Mouse (Mus musculus): ENCODE results near the gene Rnf114. TPM values are rescaled to one million over a fixed set of nuclear protein-coding genes. Genes with fewer than 3 reads are reported as not detected.

The Rnf114 gene
- polyA plus RNA-seq, 1 experiment from 2014 or later: 58.9 TPM

GRCm38 (mm10) chr2:167551342-167551920 lies 59.0 kb downstream of the Rnf114 start:
- Histone ChIP-seq H3K4me2 (no peak overlapping the region), H3K9me3 (replicated peaks; ENCODE audit: control insufficient read depth, low read length) (no peaks in the 10 kb centered on the region), H3K9ac (ENCODE audit: low read depth, low read length) (no peak overlapping the region), H3K4me1 (ENCODE audit: control insufficient read depth, insufficient read depth, low read length) (peaks cover 15% of the 10 kb centered on the region), H3K4me3 (ENCODE audit: low read depth, low read length) (no peak overlapping the region), H3K27me3 (ENCODE audit: control insufficient read depth, insufficient read depth, low read length) (no peaks in the 10 kb centered on the region), H3K27ac (ENCODE audit: low read depth, low read length) (no peak overlapping the region), H3K36me3 (ENCODE audit: control insufficient read depth, insufficient read depth, low read length) (no peaks in the 10 kb centered on the region)
- ATAC-seq (replicated peaks; ENCODE audit: insufficient number of reproducible peaks, low FRiP score, low TSS enrichment): no peak
- WGBS (ENCODE audit: insufficient replicate concordance): 75% methylated on average over 8 of the region's 8 CpGs

GRCm38 (mm10) chr2:167552292-167552691 lies 59.8 kb downstream of the Rnf114 start:
- Histone ChIP-seq H3K36me3 (ENCODE audit: control insufficient read depth, insufficient read depth, low read length) (no peaks in the 10 kb centered on the region), H3K4me3 (ENCODE audit: low read depth, low read length) (no peak overlapping the region), H3K27ac (ENCODE audit: low read depth, low read length) (peak overlapping the region; percentile 82; the same call in 1 of the 2 replicates), H3K4me2 (no peak overlapping the region), H3K9ac (ENCODE audit: low read depth, low read length) (no peak overlapping the region), H3K9me3 (replicated peaks; ENCODE audit: control insufficient read depth, low read length) (no peaks in the 10 kb centered on the region), H3K4me1 (ENCODE audit: control insufficient read depth, insufficient read depth, low read length) (peaks cover 15% of the 10 kb centered on the region), H3K27me3 (ENCODE audit: control insufficient read depth, insufficient read depth, low read length) (no peaks in the 10 kb centered on the region)
- 61% methylated on average over 4 of the region's 4 CpGs for WGBS (ENCODE audit: insufficient replicate concordance)
- ATAC-seq (replicated peaks; ENCODE audit: insufficient number of reproducible peaks, low FRiP score, low TSS enrichment): no peak

- WGBS (ENCODE audit: insufficient replicate concordance): 10% methylated on average over 11 of the region's 11 CpGs
- no peaks in the 10 kb centered on the region for H3K36me3 ChIP-seq (ENCODE audit: control insufficient read depth, insufficient read depth, low read length)
- H3K9ac ChIP-seq (ENCODE audit: low read depth, low read length): no peak overlapping the region
- H3K4me1 ChIP-seq (ENCODE audit: control insufficient read depth, insufficient read depth, low read length): peaks cover 15% of the 10 kb centered on the region
- no peaks in the 10 kb centered on the region for H3K9me3 ChIP-seq (replicated peaks; ENCODE audit: control insufficient read depth, low read length)
- H3K4me2 ChIP-seq: no peak overlapping the region
- H3K27me3 ChIP-seq (ENCODE audit: control insufficient read depth, insufficient read depth, low read length): no peaks in the 10 kb centered on the region
- H3K4me3 ChIP-seq (ENCODE audit: low read depth, low read length): no peak overlapping the region
- peak overlapping the region; percentile 82 for H3K27ac ChIP-seq (ENCODE audit: low read depth, low read length)
- peak; percentile 70 for ATAC-seq (replicated peaks; ENCODE audit: insufficient number of reproducible peaks, low FRiP score, low TSS enrichment)
Measured at GRCm38 (mm10) chr2:167552927-167553402, 60.5 kb downstream of the Rnf114 start.

GRCm38 (mm10) chr2:167555766-167556165 lies 63.3 kb downstream of the Rnf114 start:
- no peaks in the 10 kb centered on the region for H3K9me3 ChIP-seq (replicated peaks; ENCODE audit: control insufficient read depth, low read length)
- peaks cover 25% of the 10 kb centered on the region for H3K4me1 ChIP-seq (ENCODE audit: control insufficient read depth, insufficient read depth, low read length)
- 87% methylated on average over 5 of the region's 5 CpGs for WGBS (ENCODE audit: insufficient replicate concordance)
- H3K9ac ChIP-seq (ENCODE audit: low read depth, low read length): no peak overlapping the region
- H3K27ac ChIP-seq (ENCODE audit: low read depth, low read length): no peak overlapping the region
- no peak for ATAC-seq (replicated peaks; ENCODE audit: insufficient number of reproducible peaks, low FRiP score, low TSS enrichment)
- no peaks in the 10 kb centered on the region for H3K36me3 ChIP-seq (ENCODE audit: control insufficient read depth, insufficient read depth, low read length)
- no peak overlapping the region for H3K4me3 ChIP-seq (ENCODE audit: low read depth, low read length)
- H3K4me2 ChIP-seq: no peak overlapping the region
- 0 out of 2 replicates have a peak, but pooled peaks cover 6% of the 10 kb centered on the region for H3K27me3 ChIP-seq (ENCODE audit: control insufficient read depth, insufficient read depth, low read length)

GRCm38 (mm10) chr2:167559413-167559812 lies 67.0 kb downstream of the Rnf114 start:
- no peaks in the 10 kb centered on the region for H3K36me3 ChIP-seq (ENCODE audit: control insufficient read depth, insufficient read depth, low read length)
- peak overlapping the region; percentile 66 for H3K9ac ChIP-seq (ENCODE audit: low read depth, low read length)
- 8% methylated on average over 27 of the region's 27 CpGs for WGBS (ENCODE audit: insufficient replicate concordance)
- H3K9me3 ChIP-seq (replicated peaks; ENCODE audit: control insufficient read depth, low read length): no peaks in the 10 kb centered on the region
- H3K27me3 ChIP-seq (ENCODE audit: control insufficient read depth, insufficient read depth, low read length): 0 out of 2 replicates have a peak, but pooled peaks cover 9% of the 10 kb centered on the region
- peaks cover 32% of the 10 kb centered on the region for H3K4me1 ChIP-seq (ENCODE audit: control insufficient read depth, insufficient read depth, low read length)
- no peak overlapping the region for H3K27ac ChIP-seq (ENCODE audit: low read depth, low read length)
- H3K4me2 ChIP-seq: peak overlapping the region; percentile 66
- ATAC-seq (replicated peaks; ENCODE audit: insufficient number of reproducible peaks, low FRiP score, low TSS enrichment): no peak
- peak overlapping the region; percentile 25 for H3K4me3 ChIP-seq (ENCODE audit: low read depth, low read length)

- Histone ChIP-seq H3K9ac (ENCODE audit: low read depth, low read length) (no peak overlapping the region), H3K4me3 (ENCODE audit: low read depth, low read length) (no peak overlapping the region), H3K36me3 (ENCODE audit: control insufficient read depth, insufficient read depth, low read length) (no peaks in the 10 kb centered on the region), H3K4me2 (no peak overlapping the region), H3K4me1 (ENCODE audit: control insufficient read depth, insufficient read depth, low read length) (peaks cover 40% of the 10 kb centered on the region), H3K27ac (ENCODE audit: low read depth, low read length) (no peak overlapping the region), H3K27me3 (ENCODE audit: control insufficient read depth, insufficient read depth, low read length) (0 out of 2 replicates have a peak, but pooled peaks cover 9% of the 10 kb centered on the region), H3K9me3 (replicated peaks; ENCODE audit: control insufficient read depth, low read length) (no peaks in the 10 kb centered on the region)
- no peak for ATAC-seq (replicated peaks; ENCODE audit: insufficient number of reproducible peaks, low FRiP score, low TSS enrichment)
- WGBS (ENCODE audit: insufficient replicate concordance): 30% methylated on average over 8 of the region's 8 CpGs
Measured at GRCm38 (mm10) chr2:167562101-167562500, 69.7 kb downstream of the Rnf114 start.

- H3K27ac ChIP-seq (ENCODE audit: low read depth, low read length): no peak overlapping the region
- 66% methylated on average over 5 of the region's 5 CpGs for WGBS (ENCODE audit: insufficient replicate concordance)
- no peak overlapping the region for H3K9ac ChIP-seq (ENCODE audit: low read depth, low read length)
- no peak overlapping the region for H3K4me2 ChIP-seq
- H3K4me1 ChIP-seq (ENCODE audit: control insufficient read depth, insufficient read depth, low read length): peaks cover 40% of the 10 kb centered on the region
- no peaks in the 10 kb centered on the region for H3K9me3 ChIP-seq (replicated peaks; ENCODE audit: control insufficient read depth, low read length)
- H3K27me3 ChIP-seq (ENCODE audit: control insufficient read depth, insufficient read depth, low read length): 0 out of 2 replicates have a peak, but pooled peaks cover 9% of the 10 kb centered on the region
- H3K4me3 ChIP-seq (ENCODE audit: low read depth, low read length): no peak overlapping the region
- H3K36me3 ChIP-seq (ENCODE audit: control insufficient read depth, insufficient read depth, low read length): no peaks in the 10 kb centered on the region
- ATAC-seq (replicated peaks; ENCODE audit: insufficient number of reproducible peaks, low FRiP score, low TSS enrichment): no peak
Measured at GRCm38 (mm10) chr2:167563035-167563434, 70.6 kb downstream of the Rnf114 start.

- Histone ChIP-seq H3K27ac (ENCODE audit: low read depth, low read length) (0 out of 2 replicates have a peak overlapping the region, but pooled peaks have one; percentile 2), H3K9me3 (replicated peaks; ENCODE audit: control insufficient read depth, low read length) (no peaks in the 10 kb centered on the region), H3K4me1 (ENCODE audit: control insufficient read depth, insufficient read depth, low read length) (peaks cover 37% of the 10 kb centered on the region), H3K27me3 (ENCODE audit: control insufficient read depth, insufficient read depth, low read length) (0 out of 2 replicates have a peak, but pooled peaks cover 9% of the 10 kb centered on the region), H3K9ac (ENCODE audit: low read depth, low read length) (no peak overlapping the region), H3K4me3 (ENCODE audit: low read depth, low read length) (no peak overlapping the region), H3K36me3 (ENCODE audit: control insufficient read depth, insufficient read depth, low read length) (no peaks in the 10 kb centered on the region), H3K4me2 (no peak overlapping the region)
- ATAC-seq (replicated peaks; ENCODE audit: insufficient number of reproducible peaks, low FRiP score, low TSS enrichment): 0 out of 2 replicates have a peak, but pooled peaks have one; percentile 12
- WGBS (ENCODE audit: insufficient replicate concordance): 8% methylated on average over 4 of the region's 12 CpGs
Measured at GRCm38 (mm10) chr2:167563703-167564102, 71.3 kb downstream of the Rnf114 start.

All from heart, embryonic 11.5 days (tissue).